Mouse (Mus musculus) embryonic facial prominence, embryonic 15.5 days (tissue): Measurements from ENCODE around the gene Rnf222. TPM values are rescaled to one million over a fixed set of nuclear protein-coding genes. Genes with fewer than 3 reads are reported as not detected.

Source experiments
- ATAC-seq: fragments of 200-750 bp; cut with Nextera tagmentation; 2 replicates; pipeline ENCODE4 v1.8.0; 2017; ENCODE audit warnings: low read depth, moderate TSS enrichment; ENCODE audit not compliant: insufficient number of reproducible peaks, low FRiP score, low TSS enrichment
- H3K27ac ChIP-seq: fragments of 300-500 bp; sonication (generic); replicated peaks from 2 replicates; pipeline ENCODE4 v1.5.1; 2015; ENCODE audit warnings: mild to moderate bottlenecking, inconsistent platforms
- H3K27me3 ChIP-seq: fragments of 300-500 bp; sonication (generic); 2 replicates; pipeline ENCODE4 v1.6.1; 2015; ENCODE audit warnings: inconsistent platforms
- H3K36me3 ChIP-seq: fragments of 300-500 bp; sonication (generic); 2 replicates; pipeline ENCODE4 v1.6.1; 2015; ENCODE audit warnings: mild to moderate bottlenecking, inconsistent platforms
- H3K4me1 ChIP-seq: fragments of 300-500 bp; sonication (generic); 2 replicates; pipeline ENCODE4 v1.6.1; 2015; ENCODE audit warnings: inconsistent platforms
- H3K4me2 ChIP-seq: fragments of 300-500 bp; sonication (generic); replicated peaks from 2 replicates; pipeline ENCODE4 v1.6.1; 2015; ENCODE audit warnings: mild to moderate bottlenecking, inconsistent platforms
- H3K4me3 ChIP-seq: fragments of 300-500 bp; sonication (generic); replicated peaks from 2 replicates; pipeline ENCODE4 v1.5.1; 2015; ENCODE audit warnings: mild to moderate bottlenecking, inconsistent platforms
- H3K9ac ChIP-seq: fragments of 300-500 bp; sonication (generic); 2 replicates; pipeline ENCODE4 v1.6.1; 2015; ENCODE audit warnings: inconsistent platforms
- H3K9me3 ChIP-seq: fragments of 300-500 bp; sonication (generic); replicated peaks from 2 replicates; pipeline ENCODE4 v1.6.1; 2016; ENCODE audit warnings: inconsistent platforms
- WGBS: fragments of 180-500 bp; shearing (Covaris S2); methylation state at CpG from one replicate; pipeline ENCODE4 v1.1.7; 2015; 5-methylcytosine and 5-hydroxymethylcytosine counted together
- polyA plus RNA-seq: library from polyadenylated mRNA; unstranded; fragments of >200 nt; fragmentation: Nextera tagmentation; extraction: Ambion mirVana; gene quantifications from 2 replicates; pipeline ENCODE4 v1.2.1, GENCODE M21; 2015

Rnf222 gene
- polyA plus RNA-seq, 1 experiment from 2014 or later, result 3.5 TPM

DNA sequence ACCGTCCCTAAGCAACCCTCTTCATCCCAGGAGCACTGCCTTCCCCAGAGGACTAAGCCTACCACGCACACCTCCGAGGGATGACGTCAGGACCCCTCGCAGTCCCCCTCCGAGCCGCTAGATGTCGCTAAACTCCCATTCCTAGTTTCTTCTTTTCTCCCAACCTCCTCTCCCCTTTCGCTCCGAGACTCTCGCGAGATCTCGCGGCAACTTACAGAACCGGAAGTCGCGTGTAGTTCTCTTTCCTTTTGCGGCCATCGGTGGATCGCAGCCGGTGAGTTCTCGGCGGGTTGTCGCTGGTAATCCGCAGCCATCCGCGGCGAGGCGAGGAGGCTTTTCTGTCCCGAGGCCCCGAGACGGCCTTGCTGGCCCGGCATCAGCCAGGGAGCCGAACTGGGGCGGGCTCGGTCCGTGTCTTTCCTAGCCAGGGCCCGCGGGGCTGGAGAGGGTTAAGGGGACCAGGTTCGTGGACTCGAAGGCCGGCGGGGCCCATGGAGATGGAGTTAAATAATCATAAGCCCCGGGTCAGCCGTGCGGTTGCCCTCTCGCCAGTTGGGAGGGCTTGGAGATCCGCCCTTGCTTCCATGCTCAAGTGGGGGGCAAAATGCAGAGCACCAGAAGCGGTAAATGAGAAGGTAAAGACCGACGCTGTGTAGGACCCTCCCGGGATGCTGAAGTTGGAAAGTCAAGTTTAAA is 13.1 kb downstream of the Rnf222 start, which contains the start of gene Rpl26:
Gene Rpl26 (plus strand): TSS at position 233 of the 696 bp plus-strand sequence.
- peak; percentile 83 for ATAC-seq
- peak within 1 kb of the TSS; percentile 94 for H3K4me3 ChIP-seq

DNA sequence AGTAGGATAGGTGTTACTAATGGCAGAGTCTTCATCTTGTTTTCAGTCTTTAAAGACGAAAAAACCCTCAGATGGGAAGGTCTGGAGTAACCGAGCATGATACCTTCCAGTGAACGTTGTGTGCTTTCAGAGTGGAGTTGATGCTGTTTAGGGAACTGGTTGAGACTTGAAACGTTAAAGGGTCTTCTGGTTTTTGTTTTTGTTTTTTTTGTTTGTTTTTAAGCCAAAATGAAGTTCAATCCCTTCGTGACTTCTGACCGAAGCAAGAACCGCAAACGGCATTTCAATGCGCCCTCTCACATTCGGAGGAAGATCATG is 13.7 kb downstream of the Rnf222 start:
- Histone ChIP-seq H3K27me3 (0 out of 2 replicates have a peak, but pooled peaks cover 3% of the 10 kb centered on the region), H3K36me3 (peaks cover 37% of the 10 kb centered on the region), H3K4me2 (peak overlapping the region; percentile 55), H3K27ac (peak overlapping the region; percentile 95), H3K4me1 (peaks cover 23% of the 10 kb centered on the region), H3K9ac (peak overlapping the region; percentile 99), H3K9me3 (no peaks in the 10 kb centered on the region), H3K4me3 (peak overlapping the region; percentile 94)
- ATAC-seq, result no peak
- under 1% methylated on average over 10 of the region's 10 CpGs for WGBS

More for the DNA sequence above, 13.1 kb downstream of the Rnf222 start, which contains the start of gene Rpl26:
- Histone ChIP-seq H3K27ac (peak within 1 kb of the TSS; percentile 95), H3K36me3 (peaks cover 37% of the 10 kb centered on the region), H3K9ac (peak within 1 kb of the TSS; percentile 99), H3K4me2 (peak within 1 kb of the TSS; percentile 85), H3K27me3 (0 out of 2 replicates have a peak, but pooled peaks cover 3% of the 10 kb centered on the region), H3K9me3 (no peaks in the 10 kb centered on the region), H3K4me1 (peaks cover 19% of the 10 kb centered on the region; the same call in 1 of the 2 replicates)
- under 1% methylated on average over 52 of the region's 52 CpGs for WGBS

DNA sequence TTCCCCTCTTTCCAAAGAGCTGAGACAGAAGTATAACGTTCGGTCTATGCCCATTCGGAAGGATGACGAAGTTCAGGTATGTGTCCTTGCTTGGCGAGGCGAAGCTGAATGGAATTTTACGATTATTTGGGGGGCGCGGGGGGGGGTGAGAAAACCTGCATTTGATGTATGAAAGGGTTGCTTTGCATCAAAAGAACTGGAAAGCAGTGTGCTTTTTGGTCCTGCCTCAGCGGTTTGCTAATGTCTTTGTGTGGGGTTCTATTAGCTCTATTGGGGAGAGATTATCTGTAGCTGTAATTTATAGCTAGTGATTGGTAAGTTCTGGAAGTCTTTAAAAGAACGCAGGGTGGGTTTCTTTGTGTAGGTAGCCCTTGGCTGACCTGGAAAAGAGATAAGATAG is 14.0 kb downstream of the Rnf222 start:
- Histone ChIP-seq H3K9ac (peak overlapping the region; percentile 99), H3K27me3 (0 out of 2 replicates have a peak, but pooled peaks cover 3% of the 10 kb centered on the region), H3K4me2 (peak overlapping the region; percentile 55), H3K4me1 (peaks cover 23% of the 10 kb centered on the region), H3K36me3 (peaks cover 37% of the 10 kb centered on the region), H3K4me3 (peak overlapping the region; percentile 94), H3K9me3 (no peaks in the 10 kb centered on the region), H3K27ac (no peak overlapping the region)
- no peak for ATAC-seq
- 6% methylated on average over 11 of the region's 11 CpGs for WGBS

DNA sequence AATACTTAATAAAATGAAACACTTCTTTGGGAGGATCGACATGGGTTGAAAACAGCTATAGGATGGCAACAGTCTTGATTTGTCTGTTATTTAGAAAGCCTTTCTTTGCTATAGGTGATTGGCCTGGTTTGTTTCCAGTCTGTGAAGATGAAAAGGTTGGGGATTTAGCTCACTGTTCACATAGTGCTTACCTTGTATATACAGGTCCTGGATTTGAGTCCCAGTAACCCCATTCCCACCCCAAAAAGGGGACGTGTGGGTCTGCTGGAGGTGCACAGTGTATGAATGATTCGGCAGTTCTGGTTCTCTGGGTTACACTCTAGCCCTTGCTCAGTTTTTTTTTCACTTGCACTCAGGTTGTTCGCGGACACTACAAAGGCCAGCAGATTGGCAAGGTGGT is 14.5 kb downstream of the Rnf222 start:
- Histone ChIP-seq H3K9ac (peak overlapping the region; percentile 99), H3K4me1 (peaks cover 23% of the 10 kb centered on the region), H3K27me3 (0 out of 2 replicates have a peak, but pooled peaks cover 3% of the 10 kb centered on the region), H3K4me2 (peak overlapping the region; percentile 55), H3K27ac (no peak overlapping the region), H3K9me3 (no peaks in the 10 kb centered on the region), H3K4me3 (peak overlapping the region; percentile 94), H3K36me3 (peaks cover 37% of the 10 kb centered on the region)
- 79% methylated on average over 5 of the region's 5 CpGs for WGBS
- no peak for ATAC-seq

DNA sequence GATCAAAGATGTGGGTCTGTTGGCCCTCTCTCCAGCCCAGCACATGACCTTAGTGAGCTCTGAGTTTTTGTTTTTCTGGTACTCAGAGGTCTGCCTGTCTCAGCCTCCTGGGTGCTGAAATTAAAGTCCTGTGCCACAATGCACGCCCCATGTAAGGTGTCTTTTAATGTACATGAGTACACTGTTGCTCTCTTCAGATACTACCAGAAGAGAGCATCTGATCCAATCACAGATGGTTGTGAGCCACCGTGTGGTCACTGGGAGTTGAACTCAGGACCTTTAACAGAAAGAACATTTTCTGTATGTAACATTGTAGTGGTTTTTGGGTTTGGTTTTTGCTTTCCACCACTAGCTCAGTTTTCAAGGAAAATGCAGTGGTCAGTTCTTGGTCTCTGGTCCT is 15.4 kb downstream of the Rnf222 start:
- no peaks in the 10 kb centered on the region for H3K9me3 ChIP-seq
- no peak overlapping the region for H3K27ac ChIP-seq
- H3K4me3 ChIP-seq, result no peak overlapping the region
- 87% methylated on average over 2 of the region's 2 CpGs for WGBS
- H3K4me2 ChIP-seq, result no peak overlapping the region
- H3K4me1 ChIP-seq, result peaks cover 23% of the 10 kb centered on the region
- H3K27me3 ChIP-seq, result 0 out of 2 replicates have a peak, but pooled peaks cover 3% of the 10 kb centered on the region
- peaks cover 37% of the 10 kb centered on the region for H3K36me3 ChIP-seq
- no peak for ATAC-seq
- H3K9ac ChIP-seq, result no peak overlapping the region

DNA sequence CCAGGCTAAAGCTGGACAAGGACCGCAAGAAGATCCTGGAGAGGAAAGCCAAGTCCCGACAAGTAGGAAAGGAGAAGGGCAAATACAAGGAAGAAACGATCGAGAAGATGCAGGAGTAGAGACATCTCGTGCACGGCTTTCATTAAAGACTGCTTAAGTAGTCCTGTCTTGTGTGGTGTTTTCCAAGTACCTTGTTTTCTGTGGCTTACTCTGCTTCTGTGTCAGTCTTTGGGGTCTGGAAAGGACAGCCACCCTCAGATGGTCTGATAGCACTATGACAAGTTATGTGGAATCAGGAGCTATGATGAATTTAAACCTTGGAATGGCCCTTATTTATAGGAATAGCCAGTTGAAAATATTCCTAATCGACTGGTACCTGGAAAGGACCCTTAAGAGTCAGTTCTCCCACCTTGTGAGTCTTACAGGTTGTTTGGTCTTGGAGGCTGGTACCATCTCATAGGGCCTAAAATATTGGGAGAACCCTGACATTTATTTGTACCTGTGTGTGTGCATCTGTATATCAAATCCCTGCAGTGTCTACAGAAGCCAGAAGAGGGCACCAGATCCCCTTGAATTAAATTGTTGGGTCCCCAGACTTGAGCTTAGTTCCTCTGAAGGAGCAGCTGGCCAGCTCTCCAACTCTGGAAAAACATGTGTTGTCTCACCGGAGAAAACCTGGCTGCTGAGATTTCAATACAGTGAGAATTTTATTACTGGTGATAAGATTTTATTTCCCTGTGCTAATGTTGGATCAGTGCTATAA is 16.2 kb downstream of the Rnf222 start:
- H3K27ac ChIP-seq, result peak overlapping the region; percentile 41; the same call in 1 of the 2 replicates
- 86% methylated on average over 8 of the region's 8 CpGs for WGBS
- H3K27me3 ChIP-seq, result 0 out of 2 replicates have a peak, but pooled peaks cover 3% of the 10 kb centered on the region
- no peak overlapping the region for H3K4me3 ChIP-seq
- H3K4me1 ChIP-seq, result peaks cover 23% of the 10 kb centered on the region
- ATAC-seq, result no peak
- H3K4me2 ChIP-seq, result no peak overlapping the region
- H3K9ac ChIP-seq, result no peak overlapping the region
- peaks cover 37% of the 10 kb centered on the region for H3K36me3 ChIP-seq
- no peaks in the 10 kb centered on the region for H3K9me3 ChIP-seq

DNA sequence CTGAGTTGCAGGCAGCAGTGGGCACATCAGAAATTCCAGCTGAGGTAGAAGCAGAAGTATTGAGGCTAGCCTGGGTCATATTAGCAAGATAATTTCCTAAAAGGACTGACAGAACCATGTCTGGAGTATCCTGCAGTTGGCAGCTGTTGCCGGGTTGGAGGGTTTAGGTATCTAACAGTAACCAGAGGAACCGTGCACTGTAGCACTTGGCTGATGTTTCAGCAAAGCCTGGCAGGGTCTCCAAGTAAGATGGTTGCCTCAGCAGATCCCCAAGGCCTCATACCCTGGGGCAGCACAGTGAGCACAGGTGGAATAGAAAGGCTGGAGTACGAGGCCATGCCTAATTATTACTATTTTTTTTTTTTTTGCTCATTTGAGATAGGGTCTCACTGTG is 16.8 kb downstream of the Rnf222 start:
- no peak for ATAC-seq
- peaks cover 37% of the 10 kb centered on the region for H3K36me3 ChIP-seq
- no peaks in the 10 kb centered on the region for H3K9me3 ChIP-seq
- no peak overlapping the region for H3K4me3 ChIP-seq
- H3K27ac ChIP-seq, result peak overlapping the region; percentile 41; the same call in 1 of the 2 replicates
- 83% methylated on average over 3 of the region's 3 CpGs for WGBS
- 0 out of 2 replicates have a peak, but pooled peaks cover under 1% of the 10 kb centered on the region for H3K27me3 ChIP-seq
- no peak overlapping the region for H3K9ac ChIP-seq
- H3K4me2 ChIP-seq, result no peak overlapping the region
- peaks cover 23% of the 10 kb centered on the region for H3K4me1 ChIP-seq

DNA sequence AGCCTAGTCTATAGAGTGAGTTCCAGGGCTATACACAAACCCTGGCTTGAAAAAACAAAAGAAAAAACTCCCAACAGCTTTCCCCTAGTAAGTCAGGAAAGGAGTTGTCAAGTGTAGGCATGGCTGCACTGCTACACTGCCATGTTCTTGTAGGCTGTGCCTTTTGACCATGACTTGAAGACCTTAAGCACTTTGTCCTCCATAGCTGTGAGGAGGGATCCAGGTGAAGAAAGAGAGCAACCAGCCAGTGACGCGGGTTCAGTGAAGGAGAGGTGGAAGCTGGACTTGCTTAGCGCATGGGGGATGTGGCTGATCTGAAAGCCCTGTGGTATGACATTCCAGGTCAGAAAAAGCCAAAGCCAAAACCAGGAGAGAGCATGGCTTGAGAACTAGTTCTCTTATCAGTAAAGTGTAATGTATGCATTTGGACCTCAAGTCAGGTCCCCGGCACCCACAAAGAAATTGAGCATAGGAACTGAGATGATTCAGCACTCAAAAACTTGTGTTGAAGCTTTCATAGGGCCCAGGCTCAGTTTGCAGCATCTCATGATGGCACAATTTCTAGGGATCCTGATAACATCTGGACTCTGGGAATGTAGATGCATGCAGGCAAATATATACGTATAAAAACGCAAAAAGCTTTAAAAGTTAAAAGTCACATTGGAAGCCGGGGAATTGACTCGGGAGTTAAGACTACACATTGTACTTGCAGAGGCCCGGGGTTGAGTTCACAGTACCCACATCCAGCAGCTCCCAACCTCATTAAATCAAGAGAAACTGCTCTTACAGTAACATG is 17.5 kb downstream of the Rnf222 start:
- Histone ChIP-seq H3K36me3 (peaks cover 37% of the 10 kb centered on the region), H3K9ac (no peak overlapping the region), H3K9me3 (no peaks in the 10 kb centered on the region), H3K4me1 (peaks cover 21% of the 10 kb centered on the region), H3K4me3 (no peak overlapping the region), H3K27me3 (no peaks in the 10 kb centered on the region), H3K4me2 (no peak overlapping the region), H3K27ac (peak overlapping the region; percentile 41)
- ATAC-seq, result no peak
- WGBS, result 87% methylated on average over 9 of the region's 9 CpGs

DNA sequence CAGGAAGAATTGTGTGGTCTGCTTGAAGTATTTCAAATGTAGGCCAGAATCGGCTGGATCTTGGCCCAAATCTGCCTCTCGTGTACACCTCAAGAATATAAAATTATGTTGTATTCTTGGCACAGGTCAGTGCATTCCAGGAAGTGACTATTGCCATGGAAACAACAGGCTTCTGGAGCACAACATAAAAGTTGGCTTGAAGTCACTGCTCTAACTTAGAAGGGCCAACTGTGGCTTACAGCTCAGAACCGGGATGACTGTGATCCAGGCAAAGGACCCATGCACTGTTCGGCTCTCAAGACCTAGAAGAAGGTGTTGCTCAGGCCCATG is 18.1 kb downstream of the Rnf222 start:
- no peak for ATAC-seq
- 50% methylated on average over 4 of the region's 4 CpGs for WGBS
- H3K4me2 ChIP-seq, result no peak overlapping the region
- peaks cover 37% of the 10 kb centered on the region for H3K36me3 ChIP-seq
- H3K4me3 ChIP-seq, result no peak overlapping the region
- H3K27me3 ChIP-seq, result no peaks in the 10 kb centered on the region
- no peaks in the 10 kb centered on the region for H3K9me3 ChIP-seq
- H3K27ac ChIP-seq, result peak overlapping the region; percentile 41
- H3K4me1 ChIP-seq, result peaks cover 23% of the 10 kb centered on the region
- H3K9ac ChIP-seq, result no peak overlapping the region

DNA sequence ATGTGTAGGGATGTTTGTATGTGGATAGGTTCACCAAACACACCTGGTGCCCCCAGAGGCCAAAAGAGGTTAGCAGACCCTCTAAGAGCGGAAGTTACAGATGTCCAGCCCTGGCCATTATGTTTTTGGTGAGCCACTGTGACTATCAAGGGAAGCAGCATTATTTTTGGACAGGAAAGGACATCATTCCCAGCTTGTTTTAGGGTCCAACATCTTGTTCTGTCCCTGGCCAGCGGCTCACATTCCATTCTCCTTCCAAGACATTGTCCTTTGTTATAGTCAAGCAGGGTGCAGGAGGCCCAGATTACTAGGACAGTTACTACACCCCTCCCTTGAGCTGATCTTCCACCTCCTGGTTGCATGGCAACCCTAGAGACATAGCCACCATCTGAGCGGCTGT is 18.9 kb downstream of the Rnf222 start:
- H3K36me3 ChIP-seq, result peaks cover 37% of the 10 kb centered on the region
- H3K4me2 ChIP-seq, result no peak overlapping the region
- H3K27me3 ChIP-seq, result no peaks in the 10 kb centered on the region
- 81% methylated on average over 3 of the region's 3 CpGs for WGBS
- peaks cover 31% of the 10 kb centered on the region for H3K4me1 ChIP-seq
- no peak overlapping the region for H3K27ac ChIP-seq
- H3K4me3 ChIP-seq, result no peak overlapping the region
- H3K9ac ChIP-seq, result no peak overlapping the region
- no peaks in the 10 kb centered on the region for H3K9me3 ChIP-seq
- no peak for ATAC-seq
